Mouse (Mus musculus) embryonic facial prominence, embryonic 12.5 days (tissue): Measurements from ENCODE around the gene Htr5a. TPM values are rescaled to one million over a fixed set of nuclear protein-coding genes. Genes with fewer than 3 reads are reported as not detected.

Experiments
- ATAC-seq: fragments of 200-750 bp; cut with Nextera tagmentation; 2 replicates; pipeline ENCODE4 v1.8.0; 2017; ENCODE audit not compliant: insufficient number of reproducible peaks, insufficient read depth, low FRiP score, low TSS enrichment
- H3K27ac ChIP-seq: fragments of 300-500 bp; sonication (generic); 2 replicates; pipeline ENCODE4 v1.5.1; 2016; ENCODE audit warnings: mild to moderate bottlenecking
- H3K27me3 ChIP-seq: fragments of 300-500 bp; sonication (generic); 2 replicates; pipeline ENCODE4 v1.6.1; 2016; ENCODE audit warnings: mild to moderate bottlenecking, moderate library complexity
- H3K36me3 ChIP-seq: fragments of 300-500 bp; sonication (generic); 2 replicates; pipeline ENCODE4 v1.6.1; 2016; ENCODE audit warnings: mild to moderate bottlenecking
- H3K4me1 ChIP-seq: fragments of 300-500 bp; sonication (generic); 2 replicates; pipeline ENCODE4 v1.6.1; 2016
- H3K4me2 ChIP-seq: fragments of 300-500 bp; sonication (generic); replicated peaks from 2 replicates; pipeline ENCODE4 v1.6.1; 2016; ENCODE audit warnings: mild to moderate bottlenecking, moderate library complexity
- H3K4me3 ChIP-seq: fragments of 300-500 bp; sonication (generic); 2 replicates; pipeline ENCODE4 v1.5.1; 2016; ENCODE audit warnings: mild to moderate bottlenecking
- H3K9ac ChIP-seq: fragments of 300-500 bp; sonication (generic); 2 replicates; pipeline ENCODE4 v1.6.1; 2016; ENCODE audit warnings: mild to moderate bottlenecking, moderate library complexity
- H3K9me3 ChIP-seq: fragments of 300-500 bp; sonication (generic); 2 replicates; pipeline ENCODE4 v1.6.1; 2016; ENCODE audit warnings: mild to moderate bottlenecking, moderate library complexity
- WGBS: fragments of 180-500 bp; shearing (Covaris S2); methylation state at CpG from one replicate; pipeline ENCODE4 v1.1.7; 2016; 5-methylcytosine and 5-hydroxymethylcytosine counted together
- polyA plus RNA-seq: library from polyadenylated mRNA; unstranded; fragments of >200 nt; fragmentation: Nextera tagmentation; extraction: Ambion mirVana; gene quantifications from 2 replicates; pipeline ENCODE4 v1.2.1, GENCODE M21; 2016

The Htr5a gene
- polyA plus RNA-seq, 1 experiment from 2014 or later: 0.03 TPM

DNA sequence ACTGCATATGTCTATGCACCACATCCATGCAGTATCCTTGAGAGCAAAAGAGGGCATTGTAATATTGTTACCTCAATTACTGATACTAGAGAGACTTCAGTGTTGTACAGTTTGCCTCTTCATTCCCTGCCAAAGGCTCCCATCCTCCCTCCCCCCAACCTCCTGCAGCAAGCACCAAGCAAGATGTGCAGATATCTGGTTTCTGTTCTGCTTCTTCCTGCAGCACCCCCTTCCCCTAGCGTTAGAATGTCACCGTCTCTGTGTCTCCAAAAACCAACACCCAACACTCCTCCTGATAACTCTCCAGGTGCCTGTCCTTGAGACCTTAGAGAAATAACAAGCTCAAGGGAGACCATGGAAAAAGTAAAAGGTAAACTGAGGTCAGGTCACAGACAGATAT is 57.8 kb downstream of the Htr5a start:
- H3K27ac ChIP-seq: no peak overlapping the region
- 60% methylated on average over 2 of the region's 2 CpGs for WGBS
- ATAC-seq: no peak

DNA sequence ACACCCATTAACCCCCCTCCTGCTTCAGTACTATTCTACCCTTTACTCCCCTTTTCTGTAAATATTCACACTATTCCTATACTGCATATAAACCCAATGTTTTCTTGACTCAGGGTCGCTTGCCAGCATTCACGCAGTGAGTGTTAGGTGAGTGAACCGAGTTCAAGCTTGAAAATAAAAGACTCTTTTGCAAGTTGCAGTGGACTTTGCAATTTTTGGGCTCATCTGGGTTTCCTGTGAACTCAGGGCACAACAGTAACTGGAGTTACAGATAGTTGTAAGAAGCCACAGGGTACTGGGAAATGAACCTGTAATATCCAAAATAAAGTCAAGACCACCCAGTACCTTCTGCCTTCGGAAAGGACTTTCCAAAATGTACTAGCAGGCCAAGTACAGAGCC is 58.2 kb downstream of the Htr5a start:
- no peak overlapping the region for H3K4me3 ChIP-seq
- 0 out of 2 replicates have a peak, but pooled peaks cover 3% of the 10 kb centered on the region for H3K9me3 ChIP-seq
- no peaks in the 10 kb centered on the region for H3K27me3 ChIP-seq
- H3K9ac ChIP-seq: no peak overlapping the region
- WGBS: 85% methylated on average over 4 of the region's 4 CpGs
- no peak for ATAC-seq
- H3K4me2 ChIP-seq: no peak overlapping the region
- no peaks in the 10 kb centered on the region for H3K4me1 ChIP-seq
- H3K36me3 ChIP-seq: no peaks in the 10 kb centered on the region
- no peak overlapping the region for H3K27ac ChIP-seq

More for the DNA sequence above, 57.8 kb downstream of the Htr5a start:
- no peak overlapping the region for H3K4me2 ChIP-seq
- H3K4me1 ChIP-seq: no peaks in the 10 kb centered on the region
- H3K4me3 ChIP-seq: no peak overlapping the region
- H3K36me3 ChIP-seq: no peaks in the 10 kb centered on the region
- H3K27me3 ChIP-seq: no peaks in the 10 kb centered on the region
- H3K9ac ChIP-seq: no peak overlapping the region
- H3K9me3 ChIP-seq: 0 out of 2 replicates have a peak, but pooled peaks cover 3% of the 10 kb centered on the region

Other genes with a start within 250 kb of the Htr5a start
- 41.2 and 43.6 TPM in 2 replicates for gene Paxip1, start 50.5 kb upstream of the Htr5a start, polyA plus RNA-seq
- 64.3 and 73.5 TPM in 2 replicates for gene Insig1, start 229.2 kb downstream of the Htr5a start, polyA plus RNA-seq